Mouse (Mus musculus) left cerebral cortex, postnatal 36 days (tissue): ENCODE results near the gene Pde4d. TPM values are rescaled to one million over a fixed set of nuclear protein-coding genes. Genes with fewer than 3 reads are reported as not detected.

Source experiments
- DNase-seq, 2 experiments: peaks; one replicate each; pipeline ENCODE4 v3.0.0; 2021 to 2022; ENCODE audit warnings: low spot score in 2 of 2, mixed read lengths in 1 of 2
- intact Hi-C: fragments of 180-260 bp; cut with DNase I; formaldehyde crosslinking; loops from one replicate; pipeline ENCODE4 v1.15.1; 2025
- microRNA-seq: library from miRNA; unstranded; fragments of <30 nt; microRNA quantifications from one replicate; pipeline ENCODE4 v1.2.0, GENCODE M21; 2022
- total RNA-seq, 2 experiments: library from RNA; stranded (reverse); gene quantifications; 2 replicates each; pipeline ENCODE4 v1.2.3; 2021

The Pde4d gene
- total RNA-seq, 2 experiments from 2014 or later = 110 to 119 TPM

GRCm38 (mm10) chr13:109982821-109983443 lies 1533.2 kb downstream of the Pde4d start:
- intact Hi-C loops = no loop called here
- DNase-seq = no peak

- DNase-seq = no peak
- intact Hi-C loops = no loop called here
These were observed 1535.7 kb downstream of the Pde4d start for GRCm38 (mm10) chr13:109985411-109985810.

GRCm38 (mm10) chr13:109985892-109986291 lies 1536.1 kb downstream of the Pde4d start:
- no peak for DNase-seq

GRCm38 (mm10) chr13:109992775-109993505 lies 1543.2 kb downstream of the Pde4d start:
- no peak for DNase-seq
- intact Hi-C loops = no loop called here

More at GRCm38 (mm10) chr13:109985892-109986291, 1536.1 kb downstream of the Pde4d start:
- intact Hi-C loops = no loop called here

GRCm38 (mm10) chr13:109994240-109994764 lies 1544.6 kb downstream of the Pde4d start:
- intact Hi-C loops = no loop called here
- no peak for DNase-seq

- DNase-seq = no peak
- intact Hi-C loops = no loop called here
These were observed 1552.3 kb downstream of the Pde4d start for GRCm38 (mm10) chr13:110002081-110002480.

Small RNA genes lying within 50 kb of the gene (microRNA-seq; reads per million reads assigned to microRNA genes)
- not detected for gene Mir1904
- gene Mir582 = 22.8 reads per million, percentile 40 among the genes with 10 or more reads in this experiment

Other genes with a start within 250 kb of the Pde4d start
- gene Elovl7, start 235.5 kb upstream of the Pde4d start, total RNA-seq = 1 to 10 TPM; 7.1 to 9.6 TPM
- under 1 TPM; 0.32 to 0.91 TPM for gene Depdc1b, start 133.6 kb upstream of the Pde4d start, total RNA-seq